Mouse (Mus musculus) right cerebral cortex, postnatal 14 days (tissue): Measurements from ENCODE around the gene Iqschfp.

Experiments used
- DNase-seq: peaks from one replicate; pipeline ENCODE4 v3.0.0; 2022

The Iqschfp gene

DNA sequence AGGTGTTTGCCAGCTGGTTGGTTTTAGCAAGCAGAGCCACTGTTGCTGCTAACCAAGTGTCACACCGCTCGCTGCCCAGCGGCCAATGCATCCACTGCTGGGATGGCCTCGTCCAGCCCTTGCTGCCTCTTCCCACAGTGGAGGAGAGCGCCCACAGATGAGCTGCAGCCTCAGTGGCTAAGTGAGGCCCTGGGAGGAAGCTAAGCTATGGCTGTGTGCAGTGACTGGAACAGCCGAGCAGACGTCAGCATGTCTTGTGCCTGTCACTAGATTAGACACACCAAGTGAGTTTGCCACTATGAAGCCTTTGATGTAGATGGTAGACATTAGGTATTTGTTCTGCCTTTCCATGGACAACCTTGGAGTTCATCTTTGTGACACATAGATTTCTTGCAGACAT is 652.8 kb downstream of the Iqschfp start:
- DNase-seq = no peak

- DNase-seq = no peak
Measured at GRCm38 (mm10) chr3:68545898-68546297, 653.9 kb downstream of the Iqschfp start.

GRCm38 (mm10) chr3:68555087-68555662 is 663.1 kb downstream of the Iqschfp start:
- no peak for DNase-seq

DNA sequence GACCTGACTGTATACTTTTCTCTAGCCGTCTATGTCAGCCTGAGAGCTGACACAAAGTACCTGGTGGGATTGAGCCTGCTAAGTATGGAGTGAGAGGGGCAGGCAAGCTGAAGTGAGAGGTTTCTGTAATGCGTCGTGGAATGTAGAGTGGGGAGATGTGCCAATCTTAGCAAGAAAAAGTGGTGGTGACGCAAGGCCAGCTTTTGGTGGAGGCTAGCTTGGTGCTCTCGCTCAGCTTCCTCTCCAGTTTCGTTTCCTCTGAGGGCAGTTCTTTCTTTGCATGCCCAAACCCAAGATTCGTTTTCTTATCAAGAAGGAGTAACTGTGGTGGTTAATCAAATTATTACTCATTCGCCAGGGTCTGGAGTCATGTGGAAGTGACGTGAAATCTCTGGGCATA is 664.9 kb downstream of the Iqschfp start:
- DNase-seq = no peak

GRCm38 (mm10) chr3:68558744-68559143 is 666.7 kb downstream of the Iqschfp start:
- DNase-seq = no peak

DNA sequence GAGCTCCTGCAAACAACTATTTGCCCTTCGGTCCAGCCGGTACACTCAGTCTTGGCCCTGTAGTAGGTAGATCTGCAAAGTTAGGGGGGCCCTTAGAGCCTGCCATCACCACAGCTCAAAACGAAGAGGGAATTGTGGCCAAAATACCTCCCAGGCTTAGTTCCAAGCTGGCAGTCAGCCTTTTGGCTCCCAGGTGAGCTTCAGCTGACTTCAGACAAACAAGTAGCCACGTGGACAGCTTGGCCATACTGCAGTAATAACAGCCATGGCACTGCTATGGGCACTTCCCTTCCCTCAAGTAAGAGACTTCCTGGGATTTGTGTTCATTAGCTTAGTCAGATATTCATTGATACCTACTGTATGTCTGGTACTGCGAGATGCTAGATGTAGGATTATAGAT is 668.0 kb downstream of the Iqschfp start:
- no peak for DNase-seq

DNA sequence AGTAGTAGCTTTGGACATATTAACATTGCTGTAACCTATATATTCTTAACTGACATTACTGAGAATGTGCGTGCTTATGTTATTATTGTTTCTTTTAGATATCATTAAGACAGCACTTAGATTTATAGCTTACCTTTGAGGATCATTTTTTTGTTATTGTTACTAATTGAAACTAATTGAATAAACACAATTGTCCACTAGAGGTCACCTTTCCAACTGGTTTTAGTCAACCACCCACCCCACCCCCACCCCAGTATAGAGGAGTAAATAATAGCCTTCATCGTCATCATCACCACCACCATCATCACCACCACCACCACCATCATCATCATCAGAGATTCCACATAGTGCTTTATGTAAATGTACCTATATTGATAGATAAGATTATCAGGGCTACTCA is 670.8 kb downstream of the Iqschfp start:
- DNase-seq = no peak

GRCm38 (mm10) chr3:68563922-68564321 is 671.9 kb downstream of the Iqschfp start:
- DNase-seq = no peak

- no peak for DNase-seq
Measured at GRCm38 (mm10) chr3:68564978-68565674, 673.1 kb downstream of the Iqschfp start.

- no peak for DNase-seq
Measured at GRCm38 (mm10) chr3:68565675-68566055, 673.6 kb downstream of the Iqschfp start.

- no peak for DNase-seq
Measured at GRCm38 (mm10) chr3:68567581-68567980, 675.5 kb downstream of the Iqschfp start.

DNA sequence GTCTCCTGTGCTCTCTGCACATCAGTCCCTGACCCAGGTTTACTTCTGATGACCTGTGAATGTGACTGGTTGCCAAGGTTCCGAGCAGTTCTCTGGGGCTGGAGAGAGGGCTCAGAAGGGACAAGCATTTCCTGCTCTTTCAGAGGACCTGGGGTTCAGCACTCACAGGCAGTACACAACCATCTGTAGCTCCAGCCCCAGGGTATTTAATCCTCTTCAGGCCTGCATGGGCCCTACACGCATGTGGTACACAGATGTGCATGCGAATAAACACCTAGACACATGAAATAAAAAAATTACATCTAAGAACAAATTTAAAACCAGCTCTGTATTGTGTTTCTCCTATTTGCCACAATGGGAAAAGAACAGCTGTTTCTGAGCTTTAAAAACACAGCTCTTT is 676.1 kb downstream of the Iqschfp start:
- DNase-seq = no peak

- DNase-seq = no peak
Measured at GRCm38 (mm10) chr3:68568716-68569115, 676.7 kb downstream of the Iqschfp start.

DNA sequence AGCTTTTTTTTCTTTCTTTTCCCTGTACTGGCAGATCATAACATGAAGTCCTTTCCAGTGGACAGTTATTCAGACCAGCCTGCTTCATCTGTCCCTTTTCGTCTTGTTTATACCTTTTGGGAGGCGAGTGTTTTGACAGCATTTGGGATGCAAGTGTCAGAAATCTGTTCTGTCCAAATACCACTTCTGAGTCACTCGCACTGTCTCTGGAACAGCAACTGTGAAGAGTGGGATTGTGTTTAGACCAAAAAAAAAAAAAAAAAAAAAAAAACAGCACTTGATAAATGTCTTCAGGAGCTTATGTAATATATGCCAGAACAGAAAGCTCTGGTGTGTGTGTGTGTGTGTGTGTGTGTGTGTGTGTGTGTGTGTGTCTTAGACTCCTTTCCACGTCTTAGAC is 678.3 kb downstream of the Iqschfp start:
- DNase-seq = no peak

DNA sequence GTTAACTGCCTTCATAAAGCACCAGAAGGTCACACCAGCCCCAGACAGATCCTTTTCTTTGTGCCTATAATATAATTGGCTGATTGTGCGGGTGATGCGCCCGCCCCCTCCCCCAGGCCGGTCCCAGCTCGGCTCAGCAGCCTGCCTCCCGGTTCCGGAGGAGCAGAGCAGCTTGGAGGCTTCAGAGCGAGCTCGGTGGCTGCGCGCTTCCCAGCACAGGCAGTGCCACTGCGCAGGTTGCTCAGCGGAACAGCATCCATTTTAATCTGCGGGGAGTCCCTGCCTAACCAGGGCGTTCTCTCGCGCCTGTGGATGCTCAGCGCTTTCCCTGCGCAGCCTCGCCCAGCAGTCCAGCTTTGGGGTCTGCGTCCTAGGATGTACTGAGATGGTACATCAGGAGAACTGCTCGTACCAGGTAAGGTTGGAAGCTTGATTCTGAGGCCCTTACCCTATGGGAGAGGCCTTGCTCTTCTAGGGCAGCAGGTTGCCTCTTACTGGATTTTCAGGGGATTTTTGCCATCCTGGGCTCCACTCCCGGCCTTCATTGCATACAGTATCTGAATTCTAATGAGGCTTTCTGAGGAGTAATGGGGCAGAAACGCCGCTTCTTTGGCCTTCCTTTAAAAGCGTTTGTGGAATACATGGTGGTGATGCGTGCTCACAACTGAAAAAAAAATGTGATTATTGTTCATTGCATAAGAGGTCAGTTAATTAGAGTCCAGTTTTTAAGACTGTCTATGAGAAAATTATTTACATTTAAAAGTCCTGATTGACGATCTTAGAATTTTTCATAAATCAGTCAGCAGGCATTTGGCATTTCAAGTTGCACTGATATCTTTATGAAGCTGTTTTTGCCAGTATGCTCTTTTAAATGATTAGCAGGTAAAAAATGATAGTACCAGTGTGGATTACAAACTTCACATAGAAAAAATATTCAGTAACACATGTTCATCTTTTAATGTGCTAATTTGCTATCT is 680.5 kb downstream of the Iqschfp start:
- DNase-seq = peak; percentile 82

GRCm38 (mm10) chr3:68573226-68573624 is 681.2 kb downstream of the Iqschfp start:
- DNase-seq = no peak

GRCm38 (mm10) chr3:68574097-68574496 is 682.1 kb downstream of the Iqschfp start:
- DNase-seq = no peak

DNA sequence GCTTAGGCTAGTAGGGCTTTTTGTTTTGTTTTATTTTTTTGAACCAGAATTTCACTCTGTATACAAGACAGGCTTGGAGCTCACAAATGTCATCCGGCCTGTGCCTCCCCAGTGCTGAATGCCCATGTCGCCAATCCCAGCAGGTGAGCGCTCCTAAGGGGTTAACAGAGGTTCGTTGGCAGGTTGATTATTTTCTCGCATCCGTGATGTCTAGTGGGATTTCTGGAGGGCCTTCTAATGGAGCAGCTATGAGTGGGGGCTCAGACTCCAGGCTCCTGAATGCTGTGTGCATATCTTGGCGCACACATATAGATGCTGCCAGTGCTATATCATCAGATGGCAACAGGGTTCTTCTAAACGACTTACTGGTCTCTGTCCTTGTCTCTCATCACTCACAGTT is 682.5 kb downstream of the Iqschfp start:
- no peak for DNase-seq

- DNase-seq = no peak
Measured at GRCm38 (mm10) chr3:68575636-68576340, 683.8 kb downstream of the Iqschfp start.

GRCm38 (mm10) chr3:68576431-68576830 is 684.4 kb downstream of the Iqschfp start:
- peak; percentile 88 for DNase-seq

- no peak for DNase-seq
Measured at GRCm38 (mm10) chr3:68576948-68577347, 684.9 kb downstream of the Iqschfp start.

- no peak for DNase-seq
Measured at GRCm38 (mm10) chr3:68581591-68581990, 689.6 kb downstream of the Iqschfp start.

- no peak for DNase-seq
Measured at GRCm38 (mm10) chr3:68582103-68582740, 690.2 kb downstream of the Iqschfp start.
